Mouse (Mus musculus) spleen, adult 2 months (tissue): Measurements from ENCODE around the gene Cop1. TPM values are rescaled to one million over a fixed set of nuclear protein-coding genes. Genes with fewer than 3 reads are reported as not detected.

ENCODE experiments used
- DNase-seq, 2 experiments: peaks; one replicate each; pipeline versions ENCODE4 v3.0.0 to v3.0.0-alpha.2; 2012 to 2021; ENCODE audit warnings: low spot score in 2 of 2, low read depth in 1 of 2
- H3K27ac ChIP-seq: fragments of 200-500 bp; 2 replicates; pipeline ENCODE4 v1.5.1; 2012; ENCODE audit warnings: low read length, inconsistent platforms; ENCODE audit not compliant: insufficient read depth
- H3K27me3 ChIP-seq: fragments of 200-500 bp; 2 replicates; pipeline ENCODE4 v1.6.1; 2012; ENCODE audit warnings: mild to moderate bottlenecking, moderate library complexity, low read length, inconsistent platforms; ENCODE audit not compliant: control insufficient read depth, insufficient read depth
- H3K36me3 ChIP-seq: fragments of 200-500 bp; 2 replicates; pipeline ENCODE4 v1.6.1; 2012; ENCODE audit warnings: mild to moderate bottlenecking, low read length, inconsistent platforms; ENCODE audit not compliant: control insufficient read depth, insufficient read depth
- H3K4me1 ChIP-seq: fragments of 200-500 bp; 2 replicates; pipeline ENCODE4 v1.6.1; 2011; ENCODE audit warnings: inconsistent platforms; ENCODE audit not compliant: control insufficient read depth, insufficient read depth, insufficient read length
- H3K4me3 ChIP-seq: fragments of 200-500 bp; 2 replicates; pipeline ENCODE4 v1.5.1; 2011; ENCODE audit warnings: mild to moderate bottlenecking, inconsistent platforms; ENCODE audit not compliant: insufficient read depth, insufficient read length; ENCODE audit errors: extremely low read depth
- CTCF ChIP-seq: fragments of 200-500 bp; IDR thresholded peaks from 2 replicates; pipeline ENCODE4 v1.5.1; 2011; ENCODE audit warnings: mild to moderate bottlenecking, inconsistent platforms; ENCODE audit not compliant: insufficient read depth, insufficient read length, insufficient replicate concordance; ENCODE audit errors: extremely low read depth
- POLR2A ChIP-seq: fragments of 200-500 bp; IDR thresholded peaks from 2 replicates; pipeline ENCODE4 v1.6.1; 2011; ENCODE audit warnings: low read depth, low read length, inconsistent platforms
- WGBS: fragments of 180-500 bp; shearing (Covaris S2); methylation state at CpG from one replicate; pipeline ENCODE4 v1.1.7; 2018; 5-methylcytosine and 5-hydroxymethylcytosine counted together
- polyA plus RNA-seq: library from polyadenylated mRNA; depleted of rRNA; stranded (reverse); fragments of >200 nt; gene quantifications from 2 replicates; pipeline ENCODE4 v1.2.3, GENCODE M21; 2012

Gene Cop1
- polyA plus RNA-seq, 1 experiment, result 28.7 TPM

- TF ChIP-seq CTCF (no peak), POLR2A (no peak)
- Histone ChIP-seq H3K27me3 (no peaks in the 10 kb centered on the region), H3K4me3 (no peak overlapping the region), H3K27ac (no peak overlapping the region), H3K36me3 (peaks cover 6% of the 10 kb centered on the region), H3K4me1 (no peaks in the 10 kb centered on the region)
- WGBS, result 89% methylated on average over 1 of the region's 1 CpGs
- DNase-seq, result peak in 1 of 2 experiments; percentile 11
Measured at GRCm38 (mm10) chr1:159286833-159287232, 54.7 kb downstream of the Cop1 start.

GRCm38 (mm10) chr1:159290219-159290618, 58.1 kb downstream of the Cop1 start:
- H3K36me3 ChIP-seq, result peaks cover 7% of the 10 kb centered on the region
- TF ChIP-seq POLR2A (no peak), CTCF (no peak)
- no peak overlapping the region for H3K27ac ChIP-seq
- H3K4me1 ChIP-seq, result no peaks in the 10 kb centered on the region
- no peak overlapping the region for H3K4me3 ChIP-seq
- no peaks in the 10 kb centered on the region for H3K27me3 ChIP-seq
- DNase-seq, result no peak

- H3K27me3 ChIP-seq, result no peaks in the 10 kb centered on the region
- H3K4me3 ChIP-seq, result no peak overlapping the region
- 74% methylated on average over 2 of the region's 2 CpGs for WGBS
- H3K27ac ChIP-seq, result no peak overlapping the region
- H3K4me1 ChIP-seq, result no peaks in the 10 kb centered on the region
- TF ChIP-seq CTCF (no peak), POLR2A (no peak)
- DNase-seq, result no peak
- H3K36me3 ChIP-seq, result peaks cover 7% of the 10 kb centered on the region
Measured at GRCm38 (mm10) chr1:159290859-159291258, 58.7 kb downstream of the Cop1 start.

- no peak for DNase-seq
Measured at GRCm38 (mm10) chr1:159301418-159302082, 69.4 kb downstream of the Cop1 start.

GRCm38 (mm10) chr1:159313625-159314024, 81.5 kb downstream of the Cop1 start:
- H3K36me3 ChIP-seq, result peaks cover 9% of the 10 kb centered on the region
- no peaks in the 10 kb centered on the region for H3K27me3 ChIP-seq
- 83% methylated on average over 2 of the region's 2 CpGs for WGBS
- TF ChIP-seq CTCF (no peak), POLR2A (no peak)
- DNase-seq, result no peak
- no peak overlapping the region for H3K27ac ChIP-seq
- H3K4me1 ChIP-seq, result no peaks in the 10 kb centered on the region
- no peak overlapping the region for H3K4me3 ChIP-seq

More at GRCm38 (mm10) chr1:159301418-159302082, 69.4 kb downstream of the Cop1 start:
- Histone ChIP-seq H3K27ac (no peak overlapping the region), H3K4me1 (no peaks in the 10 kb centered on the region), H3K27me3 (no peaks in the 10 kb centered on the region), H3K4me3 (no peak overlapping the region), H3K36me3 (0 out of 2 replicates have a peak, but pooled peaks cover 3% of the 10 kb centered on the region)
- 97% methylated on average over 7 of the region's 7 CpGs for WGBS
- TF ChIP-seq POLR2A (no peak), CTCF (no peak)

- H3K36me3 ChIP-seq, result peaks cover 14% of the 10 kb centered on the region
- DNase-seq, result no peak
- no peak for TF ChIP-seq CTCF
- TF ChIP-seq POLR2A, result no peak
- WGBS, result 79% methylated on average over 1 of the region's 1 CpGs
- no peak overlapping the region for H3K4me3 ChIP-seq
- H3K4me1 ChIP-seq, result no peaks in the 10 kb centered on the region
- H3K27me3 ChIP-seq, result no peaks in the 10 kb centered on the region
- no peak overlapping the region for H3K27ac ChIP-seq
Measured at GRCm38 (mm10) chr1:159322586-159322985, 90.5 kb downstream of the Cop1 start.

GRCm38 (mm10) chr1:159331008-159331407, 98.9 kb downstream of the Cop1 start:
- no peaks in the 10 kb centered on the region for H3K27me3 ChIP-seq
- no peaks in the 10 kb centered on the region for H3K4me1 ChIP-seq
- TF ChIP-seq POLR2A (no peak), CTCF (no peak)
- no peak overlapping the region for H3K27ac ChIP-seq
- WGBS, result 92% methylated on average over 4 of the region's 4 CpGs
- no peak for DNase-seq
- no peak overlapping the region for H3K4me3 ChIP-seq
- peaks cover 22% of the 10 kb centered on the region for H3K36me3 ChIP-seq

GRCm38 (mm10) chr1:159334157-159334556, 102.0 kb downstream of the Cop1 start:
- Histone ChIP-seq H3K36me3 (peaks cover 16% of the 10 kb centered on the region), H3K4me1 (no peaks in the 10 kb centered on the region), H3K4me3 (no peak overlapping the region), H3K27me3 (no peaks in the 10 kb centered on the region), H3K27ac (no peak overlapping the region)
- WGBS, result 76% methylated on average over 4 of the region's 4 CpGs
- no peak for TF ChIP-seq CTCF
- TF ChIP-seq POLR2A, result no peak
- DNase-seq, result no peak
